Mouse (Mus musculus) retina, adult 2 months (tissue): ENCODE measurements around the gene Syt13.

Experiments used
- DNase-seq: peaks from one replicate; pipeline ENCODE4 v3.0.0-alpha.2; 2012; ENCODE audit warnings: low read depth, low spot score

Syt13 gene

DNA sequence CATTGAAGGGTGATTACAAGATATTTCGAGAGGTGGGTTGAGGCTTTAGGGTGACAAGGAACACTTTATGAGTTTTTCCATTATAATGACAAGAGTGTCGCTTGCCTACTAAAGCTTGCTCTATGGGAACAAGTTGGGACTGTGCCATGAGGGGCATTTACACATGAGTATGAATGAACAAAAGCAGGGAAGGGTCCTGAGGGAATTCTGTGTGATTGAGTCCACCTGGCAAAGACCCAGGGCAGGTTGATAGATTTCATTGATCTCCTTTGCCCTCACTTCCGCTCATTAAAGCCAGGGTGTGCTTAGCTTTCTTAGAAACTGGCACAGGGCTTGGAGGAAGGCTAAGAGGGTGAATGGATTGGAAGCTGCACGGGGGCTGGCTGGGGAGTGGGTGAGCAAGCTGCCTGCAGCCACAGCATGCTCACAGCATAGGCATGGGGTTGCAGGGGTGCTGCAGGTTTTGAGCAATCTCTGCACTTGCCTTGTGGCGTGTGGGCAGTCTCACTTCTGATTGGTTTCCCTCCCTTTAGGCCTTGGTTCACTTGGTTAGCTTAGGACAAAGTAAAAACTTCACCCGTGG, 9.9 kb downstream of the Syt13 start:
- DNase-seq = no peak

DNA sequence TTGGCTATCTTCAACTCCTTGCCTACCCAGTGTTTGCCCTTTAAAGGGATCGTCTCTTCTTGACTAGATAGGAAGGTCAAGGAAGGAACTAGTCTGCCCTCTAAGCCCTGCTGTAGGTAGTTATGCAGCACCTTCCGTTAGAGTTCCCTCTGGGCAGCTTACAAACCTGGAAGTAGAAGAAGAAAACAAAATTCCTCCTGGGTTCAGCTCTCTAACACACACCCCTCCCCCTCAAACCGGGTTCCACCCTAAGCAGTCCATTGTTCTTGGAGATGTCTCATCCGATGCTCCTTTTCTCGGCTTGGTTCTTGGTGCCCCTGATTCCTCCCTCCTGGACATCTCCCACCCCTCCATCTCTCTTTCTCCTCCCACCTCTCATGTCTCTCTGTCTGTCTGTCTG, 14.8 kb downstream of the Syt13 start:
- DNase-seq = no peak

DNA sequence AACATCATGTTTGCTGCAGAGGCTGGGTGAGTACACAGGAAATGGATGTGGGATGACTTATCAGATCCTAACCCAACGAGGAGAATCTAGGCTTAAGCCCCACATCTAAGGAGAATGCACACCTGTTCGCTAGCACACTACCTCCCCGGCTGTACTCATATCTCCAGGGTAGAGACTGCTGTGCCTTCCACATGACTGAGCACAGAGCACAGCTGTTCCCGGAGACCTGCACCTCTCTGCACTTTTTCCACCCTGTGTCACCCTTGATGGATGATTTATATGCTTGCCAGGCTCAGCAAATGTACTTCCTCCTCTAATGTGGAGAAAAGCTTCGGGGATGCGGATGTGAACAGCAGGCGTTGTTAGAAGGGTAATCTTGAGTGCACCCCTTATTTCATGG, 16.2 kb downstream of the Syt13 start:
- DNase-seq = no peak

DNA sequence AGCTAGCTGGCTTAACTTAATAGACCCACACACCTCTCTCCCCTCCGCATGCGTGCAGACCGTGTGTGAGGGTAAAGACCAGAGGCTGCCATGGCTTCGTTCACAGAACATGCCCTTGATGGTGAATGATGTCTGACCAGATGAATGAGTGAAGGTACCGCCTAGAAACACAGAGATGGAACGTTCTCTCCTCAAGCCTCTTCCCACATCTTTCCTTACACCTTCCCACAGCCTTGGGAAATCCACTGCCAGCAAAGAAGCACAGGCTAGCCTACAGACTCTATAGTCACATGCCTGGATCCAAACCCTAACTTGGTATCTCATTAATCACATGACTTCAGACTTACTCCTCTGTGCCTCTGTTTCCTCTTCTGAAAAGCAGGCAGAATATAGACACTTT, 18.5 kb downstream of the Syt13 start:
- DNase-seq = no peak

DNA sequence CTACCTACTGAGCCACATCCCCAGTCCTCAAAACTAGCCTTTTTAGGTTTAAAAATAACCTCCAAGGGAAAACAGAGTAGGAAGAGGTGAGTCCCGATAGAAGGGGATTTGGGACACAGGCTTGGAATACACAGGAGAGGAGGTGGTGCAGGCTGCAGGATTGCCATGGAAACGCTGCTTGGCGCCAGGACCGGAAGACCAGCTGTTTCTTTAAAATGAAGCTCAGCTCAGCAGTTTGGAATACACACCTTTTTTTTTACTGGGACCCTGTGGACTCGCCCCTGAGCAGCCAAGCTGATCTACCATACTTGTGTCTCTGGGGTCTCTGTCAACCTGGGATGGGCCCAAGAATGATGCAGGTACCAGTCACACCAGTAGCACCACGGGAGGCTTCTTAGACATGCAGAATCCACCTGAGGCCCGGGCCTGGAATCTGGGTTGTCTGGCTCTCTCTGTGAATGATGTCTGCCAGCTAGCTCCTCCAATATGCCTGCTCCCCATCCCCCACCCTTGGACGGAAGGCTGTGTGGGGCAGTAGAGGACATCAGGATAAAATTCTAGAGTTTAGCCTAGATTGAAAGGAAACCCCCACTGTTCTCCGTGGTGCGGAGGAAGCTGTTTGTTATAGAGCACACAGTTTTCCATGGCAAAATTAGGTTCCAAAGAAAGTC, 19.5 kb downstream of the Syt13 start:
- DNase-seq = no peak

DNA sequence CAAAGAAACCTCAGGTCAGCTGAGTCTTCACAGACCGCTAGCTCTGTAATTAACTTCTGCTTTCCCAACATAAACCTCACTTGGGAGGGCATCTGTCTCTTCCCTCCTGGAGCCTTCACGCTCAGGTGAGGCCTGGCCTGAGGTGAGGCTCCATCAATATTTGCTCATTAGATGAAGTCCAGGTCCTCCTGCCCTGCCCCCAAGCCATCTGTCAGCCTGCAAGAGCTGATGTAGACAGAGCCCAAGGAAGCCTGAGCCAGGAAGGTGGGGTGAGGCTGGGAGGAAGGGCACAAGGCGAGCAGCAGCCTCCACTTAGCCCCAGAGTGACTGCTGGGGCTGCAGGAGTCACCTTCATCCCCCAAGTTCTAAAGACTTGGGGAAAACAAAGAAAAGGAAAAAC, 20.6 kb downstream of the Syt13 start:
- no peak for DNase-seq

DNA sequence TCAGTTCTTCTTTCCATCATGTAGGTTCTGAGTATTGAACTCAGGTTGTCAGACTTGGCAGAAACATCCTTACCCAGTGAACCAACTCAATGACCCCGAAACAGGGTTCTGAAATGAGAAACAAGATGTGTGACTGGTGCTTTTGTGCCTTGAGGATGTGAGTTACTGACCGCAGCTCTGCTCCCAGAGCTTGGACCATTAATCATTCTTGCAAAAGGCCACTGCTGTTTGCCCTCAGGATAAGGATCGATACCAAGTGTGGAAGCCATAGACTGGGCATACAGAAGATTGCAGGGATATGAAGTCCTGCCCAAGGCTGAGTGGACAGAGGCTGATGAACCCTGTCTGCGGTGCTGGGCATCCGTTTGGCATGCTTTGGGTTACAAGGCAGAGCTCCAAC, 23.2 kb downstream of the Syt13 start:
- DNase-seq = no peak

DNA sequence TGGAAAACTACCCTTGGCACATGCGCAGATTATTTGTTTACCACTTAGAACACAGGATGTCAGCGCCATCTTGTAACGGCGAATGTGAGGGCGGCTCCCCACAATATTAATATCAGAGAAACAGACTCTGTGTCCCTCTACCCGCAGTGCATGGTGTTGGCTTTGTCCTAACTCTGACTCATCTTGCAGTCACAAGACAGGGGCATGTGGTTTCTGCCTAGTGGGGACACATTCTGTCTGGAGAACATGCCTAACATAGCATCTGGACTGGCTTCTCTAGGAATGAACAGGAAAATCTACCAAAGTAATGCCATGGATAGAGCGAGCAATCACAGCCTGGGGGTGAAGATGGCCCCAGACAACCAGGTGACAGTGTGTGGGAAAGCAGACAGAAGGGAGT, 23.9 kb downstream of the Syt13 start:
- no peak for DNase-seq

DNA sequence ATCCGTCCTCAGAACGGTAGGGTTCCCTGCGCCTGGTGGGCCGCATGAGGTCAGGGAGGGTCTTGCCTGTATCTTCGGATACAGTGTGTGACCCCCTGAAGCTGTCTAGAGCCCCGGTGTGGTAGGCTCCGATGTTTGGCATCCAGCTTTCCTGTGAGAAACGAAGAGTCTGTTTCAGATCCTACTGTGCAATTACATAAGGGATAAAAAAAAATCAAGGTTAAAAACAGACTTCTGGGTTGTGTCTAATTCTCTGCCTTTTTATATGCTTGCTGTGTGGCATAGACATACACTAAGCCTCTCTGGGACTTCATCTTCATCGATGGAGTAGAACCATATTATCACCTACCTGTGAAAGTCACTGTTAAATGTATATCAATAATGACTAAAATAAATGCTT, 26.1 kb downstream of the Syt13 start:
- DNase-seq = no peak

DNA sequence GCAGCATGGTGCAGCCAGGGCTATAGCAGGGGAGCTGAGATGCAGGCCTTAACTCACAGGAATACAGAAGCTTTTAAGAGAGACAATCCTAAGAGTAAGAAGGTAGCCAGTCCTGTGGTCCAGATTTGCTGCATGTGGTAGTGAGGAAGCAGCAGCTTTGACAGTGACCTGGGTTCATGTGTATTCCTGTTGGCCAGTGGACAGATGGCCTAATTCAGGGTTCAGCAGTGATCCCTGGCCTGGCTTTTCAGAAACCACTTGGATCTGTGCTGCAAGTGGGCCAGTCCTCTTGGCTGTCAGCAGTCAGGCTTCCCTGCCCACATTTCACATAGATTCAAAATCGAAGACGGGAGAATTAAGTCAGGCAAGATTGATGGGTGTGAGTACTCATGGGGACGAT, 26.6 kb downstream of the Syt13 start:
- DNase-seq = no peak

DNA sequence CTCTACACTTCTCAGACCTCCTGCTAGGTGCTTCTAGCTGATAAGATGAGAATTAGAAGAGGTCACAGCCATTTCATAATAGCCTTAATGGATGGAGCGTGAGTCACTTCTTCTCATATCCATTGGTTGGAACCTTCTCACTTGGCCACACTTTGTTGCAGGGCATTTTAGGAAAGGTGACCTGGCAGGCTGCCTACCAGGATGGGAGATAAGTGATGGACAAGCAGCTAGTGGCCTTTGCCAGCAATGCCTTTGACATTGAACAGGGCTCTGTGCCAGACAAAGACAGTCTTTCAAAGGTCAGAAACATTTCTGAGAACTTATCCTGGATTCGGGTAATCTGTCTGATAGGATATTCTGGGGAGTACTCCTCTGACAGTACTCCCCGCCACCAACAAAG, 28.5 kb downstream of the Syt13 start:
- DNase-seq = no peak

DNA sequence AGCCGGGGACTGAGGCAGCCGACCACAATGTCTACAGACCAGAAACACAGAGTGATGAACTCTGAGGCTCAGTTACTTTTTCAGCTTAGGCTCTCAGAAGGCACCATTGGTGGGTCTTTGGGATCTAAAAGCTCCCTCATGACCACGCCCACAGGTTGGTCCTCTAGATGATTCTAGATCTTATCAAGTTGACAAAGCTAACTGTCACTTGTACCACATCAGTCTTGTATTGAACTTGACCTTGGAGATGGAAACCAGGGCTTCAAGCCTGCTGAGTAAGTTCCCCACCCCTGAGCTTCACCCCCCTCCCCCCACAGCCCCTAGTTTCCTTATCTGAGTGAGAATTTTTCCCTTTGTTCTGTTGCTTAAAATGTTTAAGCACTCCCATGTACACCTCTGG, 29.5 kb downstream of the Syt13 start:
- DNase-seq = no peak

DNA sequence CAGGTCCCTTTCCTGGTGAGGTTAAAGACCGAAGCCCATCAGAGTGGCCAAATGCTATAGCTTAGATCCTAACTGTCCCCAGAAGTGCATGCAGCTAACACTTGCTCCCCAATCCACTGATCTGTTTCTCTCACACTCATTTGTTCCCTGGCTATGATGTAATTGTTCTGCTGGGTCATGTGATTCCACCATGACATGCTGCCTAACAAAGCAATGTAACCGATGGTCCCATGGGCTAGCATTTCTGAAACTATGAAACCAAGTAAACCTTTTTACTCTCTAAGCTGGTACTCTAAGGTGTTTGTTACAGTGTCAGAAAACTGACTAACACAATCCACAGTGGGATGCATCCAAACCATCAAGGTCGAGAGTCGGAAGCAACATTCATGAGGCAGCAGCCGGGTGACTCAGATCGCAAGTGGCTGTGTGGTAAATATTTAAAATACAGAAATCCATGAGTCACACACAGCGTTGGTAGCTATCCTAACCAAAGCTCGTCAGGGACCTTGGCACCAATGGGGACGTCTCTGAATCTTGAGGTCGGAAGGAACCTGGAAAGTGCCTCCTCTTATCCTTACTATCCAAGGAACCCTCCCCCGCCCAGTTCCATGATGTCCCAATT, 30.3 kb downstream of the Syt13 start:
- DNase-seq = no peak

DNA sequence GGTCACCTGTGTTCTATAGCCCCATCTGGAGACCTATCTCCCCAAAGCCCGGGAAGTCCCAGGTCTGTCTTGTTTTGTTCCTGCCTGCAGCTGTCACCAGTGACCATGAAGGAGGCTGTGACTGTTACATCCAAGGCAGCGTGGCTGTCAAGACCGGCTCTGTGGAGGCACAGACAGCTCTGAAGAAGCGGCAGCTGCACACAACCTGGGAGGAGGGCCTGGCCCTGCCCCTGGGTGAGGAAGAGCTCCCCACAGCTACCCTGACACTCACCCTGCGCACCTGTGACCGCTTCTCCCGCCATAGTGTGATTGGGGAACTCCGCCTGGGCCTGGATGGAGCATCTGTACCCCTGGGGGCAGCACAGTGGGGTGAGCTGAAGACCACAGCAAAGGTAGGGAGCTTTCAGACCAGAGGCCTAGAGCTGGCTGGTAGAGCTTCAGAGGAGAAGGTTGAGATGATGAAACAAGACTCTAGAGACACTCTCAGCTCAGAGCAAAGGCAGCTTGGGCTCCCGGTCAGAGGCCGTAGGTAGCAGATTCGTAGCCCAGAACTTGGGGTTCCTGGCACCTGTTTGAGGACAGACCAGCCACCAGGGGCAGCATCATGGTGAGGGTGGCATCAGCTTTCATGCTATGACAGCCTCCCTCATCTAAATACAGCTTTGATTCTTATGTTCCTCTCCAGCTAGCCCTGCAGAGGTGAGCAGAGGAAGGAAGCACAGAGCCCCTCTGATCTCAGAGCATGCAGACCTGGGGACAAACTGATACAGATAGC, 31.1 kb downstream of the Syt13 start:
- no peak for DNase-seq

DNA sequence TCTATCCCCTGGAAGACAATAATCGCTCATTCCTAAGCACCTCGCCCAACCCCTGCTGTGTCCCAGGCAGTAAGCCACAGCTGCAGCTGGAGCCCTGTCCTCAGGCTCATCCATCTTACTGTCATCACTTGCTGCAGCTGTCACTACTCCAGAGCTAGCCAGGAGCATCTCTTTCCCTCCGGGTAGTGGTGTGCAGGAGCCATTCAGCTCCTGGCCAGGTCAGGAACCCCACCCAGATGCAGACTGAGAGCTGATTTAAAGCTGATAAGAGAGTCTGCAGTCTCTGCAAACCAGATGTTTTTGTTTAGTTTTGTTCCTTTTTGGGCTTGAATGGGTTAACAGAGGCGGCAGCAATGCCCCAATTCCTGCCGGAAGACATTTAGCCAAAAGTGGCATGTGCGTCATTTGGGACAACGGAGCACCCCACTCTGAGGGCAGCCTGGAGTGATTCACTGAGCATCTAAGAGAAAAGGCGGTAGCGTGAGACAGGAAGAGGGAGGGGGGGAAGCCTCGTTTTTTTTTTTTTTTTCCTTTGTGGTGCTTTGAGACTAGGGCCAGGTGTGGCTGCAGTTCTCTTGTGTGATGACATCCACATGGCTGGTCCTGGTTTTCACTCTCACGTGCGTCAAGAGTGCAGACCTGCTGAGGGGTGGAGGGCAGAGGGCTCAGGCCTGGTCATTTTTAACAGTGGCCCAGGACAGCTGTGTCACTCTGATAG, 33.2 kb downstream of the Syt13 start:
- DNase-seq = no peak

DNA sequence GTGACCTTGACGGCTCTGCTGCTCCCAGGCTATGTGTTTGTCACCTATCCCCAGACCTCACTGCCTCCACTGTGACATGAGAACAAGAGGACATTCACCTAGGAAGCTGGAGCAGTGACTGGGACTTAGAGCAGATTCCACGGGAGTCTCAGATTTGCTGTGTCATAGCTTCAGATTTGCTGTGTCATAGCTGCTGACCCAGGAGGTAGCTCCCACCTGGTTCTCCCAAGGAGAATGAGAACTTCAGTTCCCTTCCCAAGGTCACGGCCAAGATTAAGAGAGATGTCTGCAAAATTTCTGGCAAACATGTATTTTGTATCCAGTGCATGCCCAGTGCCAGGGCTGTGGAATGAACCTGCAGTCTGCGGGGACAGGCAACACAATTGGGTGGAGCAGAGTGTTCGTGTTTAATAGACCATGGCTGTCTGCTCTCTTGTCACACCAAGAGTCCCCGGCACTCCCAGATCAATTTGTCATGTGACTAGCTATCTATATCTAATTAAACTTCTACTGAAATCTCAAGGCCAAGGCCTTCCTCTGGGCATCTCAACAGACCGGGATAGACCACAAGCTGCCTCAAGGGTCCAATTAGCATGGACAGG, 33.9 kb downstream of the Syt13 start:
- no peak for DNase-seq

DNA sequence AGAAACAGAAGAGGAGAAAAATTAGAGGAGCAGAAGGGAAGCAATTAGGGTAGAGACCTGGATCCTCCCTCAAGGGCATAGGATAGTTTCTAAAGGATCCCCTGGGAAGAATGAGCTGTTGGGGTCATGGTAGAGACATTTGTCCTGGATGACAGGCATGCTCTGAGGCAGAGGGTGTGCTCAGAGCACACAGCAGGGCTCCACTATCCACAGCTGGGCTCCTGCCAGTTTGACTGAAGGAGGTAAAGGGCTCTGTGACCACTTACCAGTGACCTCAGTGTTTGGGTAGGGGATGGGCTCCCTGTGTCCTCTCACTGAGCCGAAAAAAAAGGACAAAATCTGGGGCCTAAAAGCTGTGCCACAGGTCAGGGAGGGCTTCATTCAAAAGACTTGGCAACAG, 34.6 kb downstream of the Syt13 start:
- no peak for DNase-seq

DNA sequence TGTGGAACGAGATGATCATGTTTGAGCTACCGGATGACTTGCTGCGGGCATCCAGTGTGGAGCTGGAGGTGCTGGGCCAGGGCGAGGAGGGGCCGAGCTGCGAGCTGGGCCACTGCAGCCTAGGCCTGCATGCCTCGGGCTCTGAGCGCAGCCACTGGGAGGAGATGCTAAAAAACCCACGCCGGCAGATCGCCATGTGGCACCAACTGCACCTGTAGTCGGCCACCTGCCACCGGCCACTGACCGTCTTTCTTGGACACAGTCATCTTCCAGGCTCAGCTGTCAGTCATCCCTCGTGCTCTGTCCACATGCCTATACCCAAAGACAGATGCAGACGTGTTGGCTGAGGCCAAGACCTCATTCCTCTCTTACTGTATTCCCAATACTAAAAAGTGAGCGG, 38.6 kb downstream of the Syt13 start:
- DNase-seq = no peak

DNA sequence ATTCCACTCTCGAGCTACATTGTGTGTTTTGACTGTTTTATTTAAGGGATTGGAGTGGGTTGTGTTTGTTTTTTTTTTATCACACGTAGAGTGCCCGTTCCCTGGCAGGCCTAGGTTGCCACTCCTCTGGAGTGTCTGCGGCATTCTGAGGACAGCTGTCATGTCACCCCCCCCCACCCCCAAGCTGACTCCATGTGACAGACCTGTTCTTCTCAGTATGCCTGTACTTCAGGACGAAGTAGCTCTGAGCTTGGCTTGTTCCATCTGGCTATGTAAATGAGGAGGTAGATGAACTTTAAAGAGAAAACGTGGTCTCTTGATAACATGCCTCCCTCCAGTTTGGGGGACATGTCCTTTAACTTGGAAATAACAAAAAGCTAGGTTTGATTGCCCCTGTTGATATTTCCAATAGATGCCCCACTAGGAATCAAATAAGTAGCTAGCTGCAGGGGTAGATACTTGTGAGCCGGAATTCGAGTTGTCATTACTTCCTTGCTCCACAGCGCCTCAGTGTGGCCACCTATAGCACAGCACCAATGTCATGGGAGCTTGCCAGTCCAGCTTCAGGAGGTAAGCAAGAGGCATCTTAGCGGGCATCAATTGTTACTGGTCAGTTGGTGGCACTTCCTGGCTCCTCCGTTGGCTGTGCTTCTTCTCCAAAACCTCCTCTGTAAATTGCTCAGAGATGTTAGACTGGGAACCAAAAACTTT, 39.7 kb downstream of the Syt13 start:
- DNase-seq = no peak

DNA sequence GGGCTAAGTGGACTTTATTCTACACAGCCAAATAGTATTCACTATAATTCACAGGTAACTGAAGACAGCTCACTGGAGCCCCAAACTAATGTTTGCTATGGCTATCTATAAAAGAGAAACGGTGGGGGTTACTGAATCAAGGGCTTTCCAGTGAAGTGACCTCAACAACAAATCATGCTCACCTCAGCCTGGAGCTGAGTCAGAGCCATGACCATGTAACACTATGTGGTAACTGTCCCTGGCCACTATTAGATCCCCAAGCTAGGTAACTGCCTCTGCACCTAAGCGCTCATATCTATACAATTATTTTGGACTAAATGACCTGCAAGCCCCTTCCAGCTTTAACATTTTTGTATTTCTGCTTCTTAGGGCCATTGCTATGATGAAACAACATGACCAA, 42.0 kb downstream of the Syt13 start:
- no peak for DNase-seq

DNA sequence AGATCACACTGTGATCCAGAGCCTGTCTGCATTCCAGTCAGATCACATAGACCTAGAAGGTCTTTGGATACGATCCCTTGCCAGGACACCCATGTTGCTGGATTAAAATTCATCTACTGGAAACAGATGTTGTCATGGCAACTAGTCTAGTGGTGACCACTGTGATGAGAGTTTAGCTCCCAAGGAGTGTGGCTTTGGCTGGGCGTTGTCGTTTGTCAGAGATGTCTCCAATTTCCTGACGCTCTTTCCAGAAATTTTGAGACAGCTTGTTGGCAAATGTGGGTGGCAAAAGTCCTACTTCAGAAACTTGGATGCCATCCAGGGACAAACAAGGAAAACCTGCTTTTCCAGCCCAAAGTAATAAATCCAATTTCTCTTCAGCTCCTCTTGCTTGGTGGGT, 43.7 kb downstream of the Syt13 start:
- no peak for DNase-seq
